Mouse (Mus musculus) testis, postnatal 14 days (tissue): ENCODE data around the gene Ptger1.

ENCODE experiments used
- DNase-seq: peaks from one replicate; pipeline ENCODE4 v3.0.0; 2021; ENCODE audit warnings: low spot score

The Ptger1 gene

DNA sequence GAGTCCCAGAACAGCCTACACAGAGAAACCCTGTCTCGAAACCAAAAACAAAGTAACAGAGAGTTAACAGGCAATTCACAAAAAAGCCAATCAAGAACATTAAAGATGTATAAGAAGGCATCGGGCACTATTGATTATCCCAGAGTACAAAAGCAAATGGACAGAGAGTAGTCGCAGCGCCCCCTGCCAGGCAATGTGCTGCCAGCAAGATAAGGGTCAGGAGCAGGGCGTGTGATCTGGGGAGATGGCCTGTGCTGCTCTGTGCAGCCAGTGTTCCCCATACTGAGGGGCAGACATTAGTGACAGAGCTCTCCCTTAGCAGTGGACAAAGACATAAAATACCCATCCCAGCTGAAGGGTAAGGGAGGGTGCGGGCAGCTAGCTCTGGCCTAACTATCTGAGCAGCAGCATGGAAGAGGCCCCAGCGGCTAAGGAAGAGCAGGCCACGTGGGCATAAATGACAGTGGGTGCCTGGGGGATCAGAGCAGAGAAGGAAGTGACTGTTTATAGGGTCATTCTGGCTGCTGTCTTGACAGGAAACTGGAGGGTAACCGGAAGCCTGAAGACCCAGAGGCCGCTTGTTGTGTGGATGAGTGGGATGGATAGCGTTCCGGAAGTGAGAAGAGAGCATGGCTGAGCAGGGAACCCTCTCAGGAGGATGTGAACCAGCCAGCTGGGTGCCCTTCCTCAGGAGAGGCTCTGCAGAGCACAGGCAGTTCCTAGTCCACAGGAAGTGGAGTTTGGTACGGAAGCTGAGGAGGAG, 9.8 kb upstream of the Ptger1 start:
- no peak for DNase-seq

DNA sequence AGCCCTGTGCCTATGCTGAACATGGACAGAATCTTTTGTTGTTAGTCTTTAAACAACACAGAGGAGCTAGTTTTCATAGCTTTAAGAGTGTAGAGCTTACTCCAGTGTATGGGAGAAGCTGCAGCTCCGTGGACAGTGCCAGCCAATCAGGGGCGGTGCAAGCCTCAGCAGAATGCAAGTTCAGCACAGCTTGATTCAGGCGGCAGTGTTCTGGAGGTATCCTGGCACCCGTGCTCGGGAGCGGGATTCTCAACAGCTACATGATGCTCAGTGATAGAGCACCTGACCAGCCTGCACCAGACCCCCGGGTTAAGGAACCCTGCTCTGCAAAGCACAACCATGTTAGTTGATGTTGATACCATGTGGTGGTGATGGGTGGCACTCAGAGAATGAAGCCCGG, 5.9 kb upstream of the Ptger1 start:
- no peak for DNase-seq

DNA sequence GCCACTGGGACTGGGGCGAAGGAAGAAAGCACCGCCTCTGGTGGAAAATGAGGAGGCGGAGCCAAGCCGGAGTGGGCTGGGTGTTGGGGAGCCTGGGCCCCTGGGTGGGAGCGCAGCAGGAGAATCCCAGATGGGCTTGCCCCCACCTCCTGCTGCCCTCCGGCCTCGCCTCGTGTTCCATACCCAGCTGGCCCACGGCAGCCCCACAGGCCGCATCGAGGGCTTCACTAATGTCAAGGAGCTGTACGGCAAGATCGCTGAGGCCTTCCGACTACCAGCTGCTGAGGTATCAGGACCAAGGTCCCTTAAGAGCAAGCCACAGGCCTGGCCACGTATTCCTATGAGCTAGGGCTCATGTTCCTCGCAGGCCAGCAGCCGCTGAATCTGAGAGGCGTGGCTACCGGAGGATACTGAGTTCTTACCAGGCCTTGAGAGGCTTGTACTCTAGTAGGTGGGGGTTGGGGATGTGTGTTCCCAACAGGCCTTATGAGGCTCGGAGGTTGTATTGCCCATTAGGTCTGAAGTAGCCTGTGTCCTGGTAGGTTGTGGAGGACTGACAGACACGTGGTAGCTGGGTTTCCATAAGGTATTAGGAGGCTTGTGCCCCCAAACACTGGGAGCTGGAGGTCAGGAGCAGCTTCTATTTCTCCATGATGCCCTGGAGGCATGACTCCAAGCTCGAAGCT, 5.3 kb upstream of the Ptger1 start:
- no peak for DNase-seq

DNA sequence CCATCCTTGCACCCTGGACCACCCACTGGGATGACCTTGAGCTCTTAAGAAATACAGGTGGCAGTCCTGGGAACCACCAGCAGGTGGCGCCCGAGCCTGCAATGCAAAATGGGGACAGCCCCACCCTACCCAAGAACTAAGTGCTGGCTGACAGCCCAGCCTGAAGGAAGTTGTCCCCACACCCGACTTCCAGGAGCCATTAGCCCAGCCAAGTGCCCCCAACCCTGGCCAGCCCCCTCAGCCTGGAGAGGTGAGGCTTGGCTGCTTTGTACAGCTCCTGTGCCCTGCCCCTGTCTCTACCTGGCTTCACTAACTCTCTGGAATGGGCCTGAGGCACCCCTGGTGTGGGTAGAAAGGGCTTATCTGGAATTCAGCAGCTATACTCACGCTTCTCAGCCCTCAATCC, 4.1 kb upstream of the Ptger1 start:
- peak; percentile 76 for DNase-seq

DNA sequence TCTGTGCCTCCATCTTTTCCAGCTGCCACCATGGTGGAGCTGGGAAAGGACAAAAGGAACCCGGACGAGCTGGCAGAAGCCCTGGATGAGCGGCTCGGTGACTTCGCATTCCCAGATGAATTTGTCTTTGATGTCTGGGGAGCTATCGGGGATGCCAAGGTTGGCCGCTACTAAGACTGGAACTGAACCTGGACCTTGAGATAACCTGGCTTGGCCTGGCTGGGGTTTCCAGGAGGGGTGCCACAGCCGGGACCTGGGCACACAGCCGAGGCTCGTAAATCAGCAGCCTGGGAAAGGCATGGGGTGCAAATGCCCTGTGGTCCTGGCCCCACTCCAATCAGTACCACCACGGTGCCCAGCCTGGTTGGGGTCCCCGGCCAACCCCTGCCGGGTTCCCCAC, 2.4 kb upstream of the Ptger1 start:
- no peak for DNase-seq

DNA sequence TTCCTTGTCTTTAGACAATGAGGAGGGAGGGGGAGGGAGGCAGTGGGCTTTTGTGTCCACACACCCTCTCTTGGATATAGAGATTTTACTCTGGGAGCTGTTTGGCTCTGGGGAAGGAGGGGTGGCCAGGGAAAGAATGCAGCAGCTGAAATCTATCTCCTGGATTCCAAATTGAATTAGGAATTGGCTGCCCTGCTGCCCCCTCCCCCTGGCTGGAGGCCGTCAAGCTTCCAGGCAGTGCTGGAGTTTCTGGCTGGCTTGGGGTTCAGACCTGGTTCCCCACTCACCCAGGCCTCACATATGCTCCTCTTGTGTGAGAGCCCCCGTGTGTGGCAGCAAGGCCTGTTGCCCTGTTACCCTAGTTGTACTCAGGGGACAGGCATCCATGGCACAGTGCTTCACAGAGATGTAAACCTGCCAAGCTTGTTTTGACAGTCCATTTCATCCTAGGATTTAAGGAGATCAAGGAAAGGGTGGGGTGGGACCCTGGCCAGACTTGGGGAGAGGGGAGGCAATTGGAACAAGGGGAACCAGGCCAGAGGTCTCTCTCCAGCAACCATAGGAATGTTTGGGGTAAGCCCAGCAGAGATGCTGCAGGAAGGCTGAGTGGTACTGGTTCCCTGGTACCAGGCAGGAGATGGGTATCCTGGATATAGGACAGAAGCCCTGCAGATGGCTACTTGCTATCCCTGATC, 1.4 kb upstream of the Ptger1 start:
- no peak for DNase-seq

DNA sequence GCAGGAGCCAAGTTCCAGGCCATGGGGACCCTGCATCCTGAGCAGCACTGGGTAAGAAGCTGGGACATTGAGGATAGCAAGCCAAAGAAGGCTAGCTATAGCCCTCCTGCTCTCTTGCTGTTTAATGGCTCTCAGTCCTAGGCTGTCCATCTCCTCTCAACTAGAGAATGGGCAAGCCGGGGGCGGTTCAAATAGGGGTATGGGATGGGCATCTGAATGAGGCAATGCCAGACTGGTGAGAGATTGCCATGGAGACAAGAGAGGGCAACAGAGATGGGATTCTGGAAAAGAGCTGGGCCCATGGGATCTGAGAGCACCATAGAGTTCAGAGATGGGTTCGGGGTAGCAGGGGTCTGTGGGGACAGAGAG, 372 bp downstream of the Ptger1 start:
- DNase-seq: no peak

DNA sequence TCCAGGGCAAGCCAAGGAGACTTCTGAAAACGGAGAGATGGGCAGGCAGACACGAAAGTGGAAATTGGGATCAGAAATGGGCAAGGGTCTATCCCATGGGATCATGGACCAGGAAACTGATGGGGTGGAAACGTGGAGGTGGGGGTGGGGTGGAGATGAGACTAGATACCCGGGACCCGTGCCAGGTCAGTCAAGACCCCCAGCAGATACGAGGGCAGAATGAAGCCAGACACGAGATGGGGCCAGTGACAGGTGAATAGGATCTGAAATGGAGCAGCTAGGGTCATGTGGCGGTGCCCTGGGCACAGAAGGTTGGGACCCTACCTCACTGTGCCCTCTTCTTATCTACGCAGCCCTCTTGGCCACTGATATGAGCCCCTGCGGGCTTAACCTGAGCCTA, 1.0 kb downstream of the Ptger1 start:
- no peak for DNase-seq

DNA sequence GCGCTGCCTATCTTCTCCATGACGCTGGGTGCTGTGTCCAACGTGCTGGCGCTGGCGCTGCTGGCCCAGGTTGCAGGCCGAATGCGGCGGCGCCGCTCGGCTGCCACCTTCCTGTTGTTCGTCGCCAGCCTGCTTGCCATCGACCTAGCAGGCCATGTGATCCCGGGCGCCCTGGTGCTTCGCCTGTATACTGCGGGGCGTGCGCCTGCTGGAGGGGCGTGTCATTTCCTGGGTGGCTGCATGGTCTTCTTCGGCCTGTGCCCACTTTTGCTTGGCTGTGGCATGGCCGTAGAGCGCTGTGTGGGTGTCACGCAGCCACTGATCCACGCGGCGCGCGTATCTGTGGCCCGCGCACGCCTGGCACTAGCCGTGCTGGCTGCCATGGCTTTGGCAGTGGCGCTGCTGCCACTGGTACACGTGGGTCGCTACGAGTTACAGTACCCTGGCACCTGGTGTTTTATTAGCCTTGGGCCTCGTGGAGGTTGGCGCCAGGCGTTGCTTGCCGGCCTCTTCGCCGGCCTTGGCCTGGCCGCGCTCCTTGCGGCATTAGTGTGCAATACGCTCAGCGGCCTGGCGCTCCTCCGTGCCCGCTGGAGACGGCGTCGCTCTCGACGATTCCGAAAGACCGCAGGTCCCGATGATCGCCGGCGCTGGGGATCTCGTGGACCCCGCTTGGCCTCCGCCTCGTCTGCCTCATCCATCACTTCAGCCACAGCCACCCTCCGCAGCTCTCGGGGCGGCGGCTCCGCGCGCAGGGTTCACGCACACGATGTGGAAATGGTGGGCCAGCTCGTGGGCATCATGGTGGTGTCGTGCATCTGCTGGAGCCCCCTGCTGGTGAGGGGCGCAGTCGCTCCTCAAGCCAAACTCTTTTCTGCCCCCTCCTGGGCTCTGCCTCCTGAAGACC, 1.8 kb downstream of the Ptger1 start:
- peak; percentile 73 for DNase-seq

DNA sequence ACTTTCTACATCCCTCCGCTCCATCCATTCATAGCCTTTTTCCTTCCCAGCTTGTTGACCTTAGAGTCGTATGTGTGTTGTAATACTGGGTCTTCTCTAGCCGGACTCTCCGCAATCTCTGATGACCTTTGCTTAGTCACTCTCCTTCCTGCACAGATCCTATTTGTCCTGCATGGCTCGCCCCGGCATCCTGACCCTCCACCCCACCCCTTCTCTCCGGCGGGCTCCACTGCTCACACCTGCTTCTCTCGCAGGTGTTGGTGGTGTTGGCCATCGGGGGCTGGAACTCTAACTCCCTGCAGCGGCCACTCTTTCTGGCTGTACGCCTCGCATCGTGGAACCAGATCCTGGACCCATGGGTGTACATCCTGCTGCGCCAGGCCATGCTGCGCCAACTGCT, 2.5 kb downstream of the Ptger1 start:
- no peak for DNase-seq

DNA sequence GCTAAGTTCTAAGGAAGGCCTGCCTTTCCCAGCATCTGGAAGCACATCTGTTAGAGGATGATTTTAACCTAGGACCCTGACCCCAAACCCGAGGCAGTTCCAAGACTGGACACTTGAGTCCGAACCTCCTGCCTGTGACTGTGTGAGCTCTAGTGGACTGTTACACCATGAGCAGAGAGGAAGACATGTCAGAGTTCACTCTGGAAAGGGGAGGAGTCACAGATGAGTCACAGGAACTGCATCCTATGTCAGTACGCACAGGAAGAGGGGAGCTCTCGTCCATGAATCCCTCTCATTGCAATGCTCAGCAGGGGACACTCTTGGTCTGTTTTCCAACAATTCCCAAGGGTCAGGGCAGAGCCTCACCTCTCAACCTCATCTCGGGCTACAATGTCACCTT, 6.5 kb downstream of the Ptger1 start:
- no peak for DNase-seq

DNA sequence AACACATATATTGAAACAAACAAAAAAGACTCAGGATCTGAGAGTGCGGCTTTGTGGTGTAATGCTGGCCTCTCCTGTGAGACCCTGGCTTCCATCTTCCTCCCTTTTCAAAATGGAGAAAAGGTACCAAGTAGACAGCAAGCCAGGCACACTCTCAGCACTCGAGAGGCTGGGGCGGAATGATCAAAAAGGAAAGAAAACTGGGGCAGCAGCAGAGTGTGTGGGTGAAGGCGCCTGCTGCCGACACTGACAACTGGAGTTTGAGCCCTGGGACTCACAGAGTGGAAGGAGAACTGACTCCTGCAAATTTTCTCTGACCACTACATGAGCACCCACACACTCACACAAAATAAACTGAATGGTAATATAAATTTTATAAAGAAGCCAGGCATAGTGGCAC, 8.0 kb downstream of the Ptger1 start:
- no peak for DNase-seq

DNA sequence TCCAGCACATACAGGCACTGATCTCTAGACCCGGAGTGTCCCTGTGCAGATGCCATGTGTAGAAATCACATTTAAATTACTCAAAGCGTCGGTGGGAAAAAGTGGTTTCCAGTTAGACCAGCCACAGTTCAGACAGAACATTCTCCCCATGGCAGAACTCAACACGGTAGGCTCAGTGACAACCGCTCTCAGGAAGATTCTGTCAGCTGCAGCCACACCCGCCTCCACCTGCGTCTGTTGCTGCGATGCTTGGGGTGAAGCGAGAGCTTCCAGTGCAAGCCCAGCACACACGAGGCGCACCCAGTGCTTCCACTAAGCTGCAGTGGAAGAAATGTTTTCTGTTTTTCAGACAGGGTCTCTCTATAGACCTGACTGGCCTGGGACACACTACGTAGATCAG, 13.4 kb downstream of the Ptger1 start:
- DNase-seq: no peak

DNA sequence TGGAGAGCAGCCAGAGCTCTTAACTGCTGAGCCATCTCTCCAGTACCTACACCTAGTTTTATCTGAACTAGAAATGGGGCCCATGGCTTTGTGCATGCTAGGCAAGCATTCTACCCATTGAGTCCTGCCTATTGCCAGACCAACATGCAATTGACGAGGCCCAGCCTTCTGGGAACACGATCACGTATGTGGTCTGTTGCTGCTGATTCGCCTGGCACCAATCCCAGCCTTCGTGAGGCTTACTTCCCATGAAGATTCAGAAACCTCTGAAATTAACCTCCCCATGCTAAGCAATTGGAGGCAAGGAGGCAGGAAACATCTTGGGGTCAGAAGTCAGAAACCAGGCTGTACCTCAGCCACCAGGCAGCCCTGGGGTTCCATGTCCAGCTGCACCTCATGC, 14.1 kb downstream of the Ptger1 start:
- no peak for DNase-seq

DNA sequence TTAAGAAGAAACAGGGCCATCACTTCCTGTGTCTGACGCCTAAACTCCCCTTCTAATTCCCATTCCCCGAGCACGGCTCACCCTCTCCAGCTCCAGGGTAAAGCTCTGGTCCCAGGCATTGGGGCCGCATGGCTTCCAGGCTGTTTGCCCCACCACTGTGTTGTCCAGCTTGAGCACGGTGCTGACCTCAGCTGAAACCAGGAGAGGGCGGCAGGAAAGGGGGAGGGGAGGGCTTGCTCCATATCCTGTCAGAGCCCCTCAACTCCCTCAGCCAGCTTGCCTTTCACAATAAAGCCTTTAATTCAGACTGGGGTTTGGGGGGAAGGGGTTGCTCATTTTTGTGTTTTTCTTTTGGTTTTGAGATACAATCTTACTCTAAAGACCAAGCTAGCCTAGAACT, 14.6 kb downstream of the Ptger1 start:
- DNase-seq: no peak

DNA sequence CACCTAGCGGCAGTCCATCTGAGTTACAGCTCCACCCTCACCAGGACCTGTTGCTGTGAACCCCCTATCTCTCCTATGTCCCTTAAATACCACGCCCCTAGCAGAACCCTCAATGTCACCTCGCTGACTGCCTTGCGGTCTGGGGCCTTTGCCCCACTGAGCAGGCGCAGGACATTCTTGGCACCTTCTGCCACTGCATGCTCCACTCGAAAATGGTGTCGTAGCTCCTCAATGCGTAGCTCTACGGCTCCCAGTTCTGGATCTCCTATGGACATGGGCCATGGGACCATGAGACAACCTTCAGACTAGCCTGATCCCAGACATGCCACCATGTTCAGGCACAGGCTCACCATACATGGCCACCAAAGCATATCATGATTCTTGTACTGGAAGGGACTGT, 18.0 kb downstream of the Ptger1 start:
- DNase-seq: no peak

DNA sequence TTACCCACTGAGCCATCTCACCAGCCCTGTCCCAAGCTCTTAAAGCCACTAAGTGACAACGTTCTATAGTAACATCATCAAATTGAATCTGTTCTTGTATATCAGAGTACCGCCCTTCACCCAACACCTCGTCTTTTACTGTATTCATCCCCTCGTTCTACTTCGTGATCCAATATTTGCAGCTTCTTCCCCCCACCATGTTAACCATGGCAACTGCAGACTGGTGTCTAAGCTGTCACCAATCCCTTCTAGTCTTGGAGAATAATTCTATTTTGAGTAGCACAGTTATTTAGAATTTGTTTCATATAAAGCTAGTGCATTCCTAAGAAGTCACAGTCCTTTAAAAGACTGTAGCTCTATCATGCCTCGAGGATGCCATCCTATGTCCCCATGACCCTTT, 22.8 kb downstream of the Ptger1 start:
- DNase-seq: no peak

DNA sequence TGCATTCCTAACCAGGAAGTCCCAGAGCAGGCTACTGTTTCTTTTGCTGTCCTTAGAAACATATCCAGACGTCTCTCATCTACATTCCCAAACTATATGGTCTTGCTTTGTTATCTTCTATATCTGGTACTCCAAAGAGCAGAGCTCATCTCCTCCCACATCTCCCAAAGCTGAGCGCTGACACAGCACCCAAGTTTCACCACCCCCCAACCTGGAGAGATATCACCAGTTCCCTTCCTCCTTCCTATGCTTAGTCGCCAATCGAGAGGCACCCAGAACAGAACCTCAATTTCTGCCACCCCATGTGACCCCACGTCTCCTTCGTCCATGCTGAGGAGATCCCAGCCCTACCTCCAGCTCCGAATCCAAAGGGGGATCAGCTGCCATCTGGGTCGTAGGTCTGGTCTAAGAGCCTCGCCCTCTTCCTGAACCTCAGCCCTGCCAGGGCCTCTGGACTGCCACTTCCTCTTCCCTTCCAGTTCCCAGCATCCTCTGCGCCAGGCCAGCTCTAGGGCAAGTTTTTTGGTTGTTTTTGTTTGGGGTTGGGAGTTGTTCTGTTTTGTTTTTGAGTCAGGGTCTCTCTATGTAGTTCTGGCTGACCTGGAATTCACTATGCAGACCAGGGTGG, 27.2 kb downstream of the Ptger1 start:
- no peak for DNase-seq

DNA sequence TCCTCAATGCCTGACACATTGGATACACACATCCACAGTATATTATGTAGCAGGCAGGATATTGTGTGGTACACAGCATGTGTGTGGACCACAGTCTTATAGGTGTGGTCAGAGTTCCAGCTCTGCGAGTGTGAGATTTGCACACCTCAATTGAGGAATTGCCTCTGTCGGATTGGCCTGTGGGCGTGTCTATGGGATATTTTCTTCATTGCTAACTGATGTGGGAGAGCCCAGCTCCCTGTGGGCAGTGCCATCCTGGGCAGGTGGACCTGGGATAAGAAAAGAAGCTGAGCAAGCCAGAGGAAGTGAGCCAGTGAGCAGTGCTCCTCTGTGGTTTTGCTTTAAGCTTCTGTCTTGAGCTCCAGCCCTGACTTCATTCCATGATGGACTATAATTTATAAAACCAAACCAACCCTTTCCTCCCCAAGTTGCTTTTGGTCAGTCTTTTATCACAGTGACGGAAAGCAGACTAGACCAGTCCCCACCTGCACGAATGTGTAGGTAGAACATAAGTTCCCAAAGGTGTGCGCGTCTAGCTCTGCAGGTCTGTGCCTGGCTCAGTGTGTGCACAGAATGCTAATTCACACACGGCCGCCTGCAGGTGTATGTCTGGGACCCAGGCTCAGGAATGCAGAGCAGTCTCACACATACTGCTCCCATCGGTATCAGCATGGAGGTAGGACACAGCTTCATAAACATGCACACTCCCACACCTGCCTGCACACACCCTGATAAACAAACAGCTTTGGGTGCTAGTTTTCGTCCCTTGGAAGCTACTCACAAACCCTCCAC, 28.1 kb downstream of the Ptger1 start:
- DNase-seq: no peak

DNA sequence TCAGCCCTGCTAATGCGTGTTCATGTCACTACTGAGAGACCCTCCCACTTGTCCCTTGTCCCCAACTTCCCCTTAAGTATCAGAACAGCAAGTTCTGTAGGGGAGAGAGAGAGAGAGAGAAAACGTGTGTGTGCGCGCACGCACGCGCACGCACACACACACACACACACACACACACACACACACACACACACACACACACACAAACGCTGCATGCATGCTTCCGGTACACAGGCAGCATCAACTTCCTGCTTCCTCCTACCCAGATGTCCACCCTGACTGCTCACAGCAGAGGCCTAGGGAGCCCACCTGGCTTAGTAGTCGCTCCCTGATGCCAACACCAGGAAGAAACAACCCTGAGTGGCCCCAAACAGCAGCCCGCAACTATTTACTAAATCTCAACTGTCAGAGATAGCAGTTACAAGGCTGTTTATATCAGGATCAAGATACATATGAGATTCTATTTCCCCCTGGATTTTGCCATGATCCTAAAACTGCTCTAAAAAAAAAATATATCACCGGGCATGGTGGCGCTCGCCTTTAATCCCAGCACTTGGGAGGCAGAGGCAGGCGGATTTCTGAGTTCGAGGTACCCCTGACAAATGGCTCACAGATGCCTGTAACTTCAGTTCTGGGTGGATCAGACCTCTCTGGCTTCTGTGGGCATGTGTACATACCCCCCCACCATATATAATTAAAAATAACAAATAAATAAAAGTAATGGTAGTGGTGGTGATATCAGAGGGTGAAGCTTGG, 29.1 kb downstream of the Ptger1 start:
- no peak for DNase-seq
